Mouse (Mus musculus): ENCODE data around the gene Gm10645. TPM values are rescaled to one million over a fixed set of nuclear protein-coding genes. Genes with fewer than 3 reads are reported as not detected.

Gene Gm10645
- polyA plus RNA-seq, 1 experiment from 2014 or later, result 1.3 TPM

GRCm38 (mm10) chr8:83160613-83161012 lies 5.4 kb downstream of the Gm10645 start:
- Histone ChIP-seq H3K4me3 (replicated peaks) (no peak overlapping the region), H3K4me2 (replicated peaks) (no peak overlapping the region), H3K27me3 (replicated peaks) (no peaks in the 10 kb centered on the region), H3K36me3 (no peaks in the 10 kb centered on the region), H3K9me3 (no peaks in the 10 kb centered on the region), H3K4me1 (replicated peaks) (no peaks in the 10 kb centered on the region), H3K27ac (no peak overlapping the region), H3K9ac (no peak overlapping the region)
- WGBS, result 71% methylated on average over 2 of the region's 2 CpGs
- ATAC-seq, result no peak

GRCm38 (mm10) chr8:83159615-83160014 lies 6.4 kb downstream of the Gm10645 start:
- Histone ChIP-seq H3K4me3 (replicated peaks) (no peak overlapping the region), H3K27me3 (replicated peaks) (no peaks in the 10 kb centered on the region), H3K36me3 (no peaks in the 10 kb centered on the region), H3K27ac (no peak overlapping the region), H3K4me1 (replicated peaks) (no peaks in the 10 kb centered on the region), H3K9ac (no peak overlapping the region), H3K4me2 (replicated peaks) (no peak overlapping the region), H3K9me3 (no peaks in the 10 kb centered on the region)
- ATAC-seq, result no peak
- WGBS, result 83% methylated on average over 1 of the region's 1 CpGs

DNA sequence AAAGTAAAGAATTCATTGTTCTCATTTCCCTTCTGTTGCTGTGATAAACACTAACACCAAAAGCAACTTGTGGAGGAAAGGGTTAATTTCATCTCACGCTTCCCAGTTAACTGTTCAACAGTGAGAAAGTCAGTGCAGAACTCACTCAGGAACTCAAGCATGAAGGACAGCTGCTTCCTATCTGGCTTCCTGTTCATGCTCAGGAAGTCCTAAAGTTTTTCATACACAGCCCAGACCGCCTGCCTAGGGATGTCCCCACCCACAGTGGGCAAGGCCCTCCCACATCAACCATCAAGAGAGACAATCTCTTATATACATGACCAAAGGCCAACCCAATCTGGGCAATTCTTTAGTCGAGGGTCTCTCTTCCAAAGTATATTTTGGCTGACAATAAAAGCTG lies 7.0 kb downstream of the Gm10645 start:
- ATAC-seq, result 0 out of 2 replicates have a peak, but pooled peaks have one; percentile 36
- H3K4me3 ChIP-seq (replicated peaks), result no peak overlapping the region
- WGBS, result 64% methylated on average over 3 of the region's 3 CpGs
- no peak overlapping the region for H3K4me2 ChIP-seq (replicated peaks)
- no peaks in the 10 kb centered on the region for H3K4me1 ChIP-seq (replicated peaks)
- H3K36me3 ChIP-seq, result no peaks in the 10 kb centered on the region
- no peak overlapping the region for H3K9ac ChIP-seq
- no peak overlapping the region for H3K27ac ChIP-seq
- H3K9me3 ChIP-seq, result no peaks in the 10 kb centered on the region
- H3K27me3 ChIP-seq (replicated peaks), result no peaks in the 10 kb centered on the region

GRCm38 (mm10) chr8:83155110-83155509 lies 10.9 kb downstream of the Gm10645 start:
- H3K9me3 ChIP-seq, result no peaks in the 10 kb centered on the region
- ATAC-seq, result no peak
- no peak overlapping the region for H3K9ac ChIP-seq
- no peak overlapping the region for H3K4me2 ChIP-seq (replicated peaks)
- no peaks in the 10 kb centered on the region for H3K36me3 ChIP-seq
- H3K27me3 ChIP-seq (replicated peaks), result no peaks in the 10 kb centered on the region
- H3K4me1 ChIP-seq (replicated peaks), result no peaks in the 10 kb centered on the region
- WGBS, result 30% methylated on average over 4 of the region's 4 CpGs
- H3K4me3 ChIP-seq (replicated peaks), result no peak overlapping the region
- no peak overlapping the region for H3K27ac ChIP-seq

- Histone ChIP-seq H3K9me3 (no peaks in the 10 kb centered on the region), H3K4me1 (replicated peaks) (no peaks in the 10 kb centered on the region), H3K4me3 (replicated peaks) (no peak overlapping the region), H3K27ac (no peak overlapping the region), H3K27me3 (replicated peaks) (no peaks in the 10 kb centered on the region), H3K4me2 (replicated peaks) (no peak overlapping the region), H3K9ac (no peak overlapping the region), H3K36me3 (no peaks in the 10 kb centered on the region)
- ATAC-seq, result no peak
- WGBS, result 60% methylated on average over 4 of the region's 4 CpGs
Observed at GRCm38 (mm10) chr8:83152470-83152869, 13.5 kb downstream of the Gm10645 start.

DNA sequence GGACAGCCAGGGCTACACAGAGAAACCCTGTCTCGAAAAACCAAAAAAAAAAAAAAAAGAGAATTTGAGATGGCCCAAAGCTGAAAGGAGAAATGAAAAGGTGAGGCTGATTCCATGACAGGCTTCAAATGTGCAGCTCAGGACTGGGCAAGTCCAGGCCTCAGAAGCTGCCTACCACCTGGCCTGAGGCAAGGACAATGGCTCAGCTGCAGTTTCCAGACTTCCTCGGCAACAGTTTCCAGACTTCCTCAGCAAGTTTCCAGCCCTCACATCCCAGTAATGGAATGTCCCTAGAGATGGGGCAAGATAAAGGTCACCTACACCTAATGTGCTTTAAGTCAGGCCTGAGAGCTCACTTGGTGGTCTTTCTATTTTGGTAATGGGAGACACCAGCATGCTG lies 13.9 kb downstream of the Gm10645 start:
- H3K4me2 ChIP-seq (replicated peaks), result no peak overlapping the region
- no peaks in the 10 kb centered on the region for H3K4me1 ChIP-seq (replicated peaks)
- no peaks in the 10 kb centered on the region for H3K36me3 ChIP-seq
- no peak overlapping the region for H3K9ac ChIP-seq
- H3K9me3 ChIP-seq, result no peaks in the 10 kb centered on the region
- 74% methylated on average over 2 of the region's 2 CpGs for WGBS
- no peak overlapping the region for H3K27ac ChIP-seq
- ATAC-seq, result no peak
- H3K27me3 ChIP-seq (replicated peaks), result no peaks in the 10 kb centered on the region
- H3K4me3 ChIP-seq (replicated peaks), result no peak overlapping the region

DNA sequence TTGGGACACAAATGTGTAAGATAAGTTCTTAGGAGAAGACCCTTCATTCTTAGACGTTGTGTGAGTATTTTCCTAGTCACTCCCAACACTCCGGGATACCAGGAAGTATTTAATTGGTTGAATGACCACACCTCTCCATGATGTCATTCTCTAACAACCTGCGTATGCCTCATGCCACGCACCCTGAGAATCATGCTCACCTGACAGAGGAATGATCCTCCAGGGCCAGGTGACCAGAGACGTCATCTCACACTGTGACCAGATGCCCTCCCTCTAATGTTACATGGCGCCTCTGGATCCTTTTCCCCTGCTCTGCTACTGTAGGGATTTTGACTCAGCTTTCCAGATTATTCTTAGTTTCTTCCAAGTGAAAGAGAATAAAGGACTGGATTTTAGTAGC lies 16.8 kb downstream of the Gm10645 start:
- H3K9me3 ChIP-seq, result no peaks in the 10 kb centered on the region
- no peak overlapping the region for H3K27ac ChIP-seq
- no peak overlapping the region for H3K4me3 ChIP-seq (replicated peaks)
- H3K4me1 ChIP-seq (replicated peaks), result no peaks in the 10 kb centered on the region
- 86% methylated on average over 6 of the region's 6 CpGs for WGBS
- ATAC-seq, result no peak
- H3K4me2 ChIP-seq (replicated peaks), result no peak overlapping the region
- no peaks in the 10 kb centered on the region for H3K27me3 ChIP-seq (replicated peaks)
- no peak overlapping the region for H3K9ac ChIP-seq
- H3K36me3 ChIP-seq, result no peaks in the 10 kb centered on the region

DNA sequence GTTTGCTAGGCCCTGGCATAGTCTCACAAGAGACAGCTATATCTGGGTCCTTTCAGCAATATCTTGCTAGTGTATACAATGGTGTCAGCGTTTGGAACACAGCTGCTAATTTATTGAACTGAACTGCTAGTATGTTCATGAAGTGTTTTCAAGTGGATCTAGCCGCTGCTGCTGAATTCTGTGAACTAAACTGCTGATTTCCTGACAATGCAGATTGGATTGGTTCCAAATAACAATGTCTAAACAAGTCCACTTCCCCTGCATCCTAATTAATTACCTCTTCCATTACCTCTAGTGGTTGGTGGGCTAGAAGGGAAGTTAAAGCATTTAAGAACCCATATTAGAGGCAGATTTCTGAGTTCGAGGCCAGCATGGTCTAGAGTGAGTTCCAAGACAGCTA lies 20.5 kb downstream of the Gm10645 start:
- Histone ChIP-seq H3K9ac (no peak overlapping the region), H3K4me1 (replicated peaks) (no peaks in the 10 kb centered on the region), H3K27ac (no peak overlapping the region), H3K36me3 (no peaks in the 10 kb centered on the region), H3K27me3 (replicated peaks) (no peaks in the 10 kb centered on the region), H3K4me2 (replicated peaks) (no peak overlapping the region), H3K4me3 (replicated peaks) (no peak overlapping the region), H3K9me3 (no peaks in the 10 kb centered on the region)
- no peak for ATAC-seq
- 50% methylated on average over 3 of the region's 3 CpGs for WGBS

- ATAC-seq, result no peak
- H3K36me3 ChIP-seq, result no peaks in the 10 kb centered on the region
- no peak overlapping the region for H3K4me3 ChIP-seq (replicated peaks)
- H3K27me3 ChIP-seq (replicated peaks), result no peaks in the 10 kb centered on the region
- no peak overlapping the region for H3K9ac ChIP-seq
- no peak overlapping the region for H3K4me2 ChIP-seq (replicated peaks)
- whole genome bisulfite sequencing, result 90% methylated on average over 4 of the region's 4 CpGs
- H3K27ac ChIP-seq, result no peak overlapping the region
- peaks cover 6% of the 10 kb centered on the region for H3K4me1 ChIP-seq (replicated peaks)
- no peaks in the 10 kb centered on the region for H3K9me3 ChIP-seq
Observed at GRCm38 (mm10) chr8:83144601-83145000, 21.4 kb downstream of the Gm10645 start.

GRCm38 (mm10) chr8:83141358-83141757 lies 24.6 kb downstream of the Gm10645 start:
- Histone ChIP-seq H3K9ac (no peak overlapping the region), H3K36me3 (no peaks in the 10 kb centered on the region), H3K4me1 (replicated peaks) (peaks cover 6% of the 10 kb centered on the region), H3K27me3 (replicated peaks) (no peaks in the 10 kb centered on the region), H3K9me3 (no peaks in the 10 kb centered on the region), H3K4me2 (replicated peaks) (no peak overlapping the region), H3K4me3 (replicated peaks) (no peak overlapping the region), H3K27ac (no peak overlapping the region)
- ATAC-seq, result no peak
- 68% methylated on average over 5 of the region's 5 CpGs for WGBS

DNA sequence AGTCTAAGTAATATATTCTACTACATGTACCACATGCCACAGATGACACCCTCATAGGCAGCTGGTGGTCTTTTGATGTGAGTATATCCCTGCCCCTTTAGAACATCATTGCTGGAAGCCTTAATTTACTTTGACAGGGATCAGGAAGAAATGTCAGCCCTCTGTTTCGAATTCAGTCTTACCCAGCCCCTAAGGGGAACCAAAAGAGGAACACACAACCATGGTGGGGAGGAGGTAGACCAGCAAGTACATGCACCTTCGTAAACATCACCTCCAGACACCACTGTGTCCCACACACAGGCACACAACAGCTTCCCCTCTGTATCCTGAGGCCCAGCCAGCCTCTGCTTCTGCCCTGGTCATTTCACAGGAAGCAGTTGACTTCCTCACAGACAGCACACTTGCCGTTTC lies 25.3 kb downstream of the Gm10645 start:
- no peaks in the 10 kb centered on the region for H3K36me3 ChIP-seq
- H3K9me3 ChIP-seq, result no peaks in the 10 kb centered on the region
- H3K27me3 ChIP-seq (replicated peaks), result no peaks in the 10 kb centered on the region
- ATAC-seq, result no peak
- no peak overlapping the region for H3K9ac ChIP-seq
- H3K4me1 ChIP-seq (replicated peaks), result peaks cover 6% of the 10 kb centered on the region
- no peak overlapping the region for H3K27ac ChIP-seq
- H3K4me2 ChIP-seq (replicated peaks), result no peak overlapping the region
- no peak overlapping the region for H3K4me3 ChIP-seq (replicated peaks)
- 56% methylated on average over 3 of the region's 3 CpGs for WGBS

- Histone ChIP-seq H3K4me1 (replicated peaks) (peaks cover 6% of the 10 kb centered on the region), H3K4me3 (replicated peaks) (no peak overlapping the region), H3K4me2 (replicated peaks) (no peak overlapping the region), H3K9me3 (no peaks in the 10 kb centered on the region), H3K27ac (0 out of 2 replicates have a peak overlapping the region, but pooled peaks have one; percentile 17), H3K36me3 (no peaks in the 10 kb centered on the region), H3K9ac (no peak overlapping the region), H3K27me3 (replicated peaks) (no peaks in the 10 kb centered on the region)
- peak; percentile 86 for ATAC-seq
- 47% methylated on average over 1 of the region's 1 CpGs for WGBS
Observed at GRCm38 (mm10) chr8:83140068-83140467, 25.9 kb downstream of the Gm10645 start.

GRCm38 (mm10) chr8:83135086-83135485 lies 30.9 kb downstream of the Gm10645 start:
- ATAC-seq, result no peak
- peaks cover 4% of the 10 kb centered on the region for H3K4me1 ChIP-seq (replicated peaks)
- no peak overlapping the region for H3K9ac ChIP-seq
- WGBS, result 51% methylated on average over 2 of the region's 2 CpGs
- H3K9me3 ChIP-seq, result no peaks in the 10 kb centered on the region
- no peak overlapping the region for H3K4me2 ChIP-seq (replicated peaks)
- no peaks in the 10 kb centered on the region for H3K36me3 ChIP-seq
- no peak overlapping the region for H3K27ac ChIP-seq
- H3K4me3 ChIP-seq (replicated peaks), result no peak overlapping the region
- no peaks in the 10 kb centered on the region for H3K27me3 ChIP-seq (replicated peaks)
